Mouse (Mus musculus) heart, adult 2 months (tissue): ENCODE measurements around the gene Rdh12. TPM values are rescaled to one million over a fixed set of nuclear protein-coding genes. Genes with fewer than 3 reads are reported as not detected.
"Not testable (repeated sequence)": the region's sequence is repeated elsewhere in the genome, so short reads cannot be mapped to it uniquely, and the experiment has no call there.

Experiments used
- DNase-seq, 2 experiments: peaks; one replicate each; pipeline ENCODE4 v3.0.0; 2021
- H3K27ac ChIP-seq: fragments of 200-600 bp; 2 replicates; pipeline ENCODE4 v1.8.1; 2022
- H3K27me3 ChIP-seq: fragments of 200-500 bp; 2 replicates; pipeline ENCODE4 v1.6.1; 2012; ENCODE audit warnings: mild to moderate bottlenecking, low read length, inconsistent platforms, mixed read lengths; ENCODE audit not compliant: control insufficient read depth, insufficient read depth
- H3K36me3 ChIP-seq: fragments of 200-500 bp; 2 replicates; pipeline ENCODE4 v1.6.1; 2012; ENCODE audit warnings: low read length, inconsistent platforms; ENCODE audit not compliant: control insufficient read depth, insufficient read depth
- H3K4me1 ChIP-seq: fragments of 200-500 bp; 2 replicates; pipeline ENCODE4 v1.6.1; 2011; ENCODE audit warnings: low read length; ENCODE audit not compliant: control insufficient read depth, insufficient read depth
- H3K4me3 ChIP-seq: fragments of 200-600 bp; 2 replicates; pipeline ENCODE4 v1.8.1; 2022
- H3K79me2 ChIP-seq: fragments of 200-500 bp; replicated peaks from 2 replicates; pipeline ENCODE4 v1.6.1; 2012; ENCODE audit warnings: mild to moderate bottlenecking, inconsistent platforms, low read length, moderate library complexity, mixed read lengths; ENCODE audit not compliant: control insufficient read depth, insufficient read depth
- H3K9ac ChIP-seq: fragments of 200-500 bp; 2 replicates; pipeline ENCODE4 v1.6.1; 2012; ENCODE audit warnings: low read depth, mild to moderate bottlenecking, control low read depth, inconsistent platforms, low read length, mixed read lengths
- CTCF ChIP-seq: fragments of 200-600 bp; IDR thresholded peaks from 2 replicates; pipeline ENCODE4 v1.8.1; 2022; ENCODE audit warnings: antibody characterized with exemption, mild to moderate bottlenecking, moderate library complexity
- EP300 ChIP-seq: fragments of 200-500 bp; IDR thresholded peaks from 2 replicates; pipeline ENCODE4 v1.6.1; 2011; ENCODE audit warnings: low read depth, low read length, control low read depth; ENCODE audit not compliant: insufficient read depth
- POLR2A ChIP-seq: fragments of 200-500 bp; IDR thresholded peaks from 2 replicates; pipeline ENCODE4 v1.6.1; 2011; ENCODE audit warnings: mild to moderate bottlenecking, low read depth, low read length, control low read depth; ENCODE audit not compliant: insufficient read depth
- WGBS: fragments of 180-500 bp; shearing (Covaris S2); methylation state at CpG from one replicate; pipeline ENCODE4 v1.1.7; 2018; 5-methylcytosine and 5-hydroxymethylcytosine counted together
- intact Hi-C: fragments of 180-260 bp; cut with DNase I; formaldehyde crosslinking; loops from one replicate; pipeline ENCODE4 v1.15.1; 2025
- polyA plus RNA-seq: library from polyadenylated mRNA; depleted of rRNA; stranded (reverse); fragments of >200 nt; gene quantifications from 2 replicates; pipeline ENCODE4 v1.2.3, GENCODE M21; 2012
- total RNA-seq, 2 experiments: library from RNA; stranded (reverse); gene quantifications; 2 replicates each; pipeline ENCODE4 v1.2.3; 2021

The Rdh12 gene
- total and polyA plus RNA-seq, 3 experiments, result 0.37 to 0.72 TPM; not detected in 1

GRCm38 (mm10) chr12:79172019-79172941 lies 36.4 kb upstream of the Rdh12 start, which contains the start of gene Vti1b:
Gene Vti1b (minus strand): TSS chr12:79172667.
- Histone ChIP-seq H3K79me2 (peaks cover 5% of the 10 kb centered on the region; the same call in 1 of the 2 replicates), H3K4me1 (peaks cover 3% of the 10 kb centered on the region), H3K4me3 (peak within 1 kb of the TSS; percentile 89), H3K27me3 (no peaks in the 10 kb centered on the region), H3K9ac (peak within 1 kb of the TSS; percentile 74), H3K27ac (peak within 1 kb of the TSS; percentile 100), H3K36me3 (peaks cover 8% of the 10 kb centered on the region)
- TF ChIP-seq POLR2A, result peak; percentile 87
- TF ChIP-seq CTCF, result peak; percentile 80
- 0 out of 2 replicates have a peak, but pooled peaks have one; percentile 35 for TF ChIP-seq EP300
- under 1% methylated on average over 73 of the region's 73 CpGs for WGBS
- peak; percentile 95 to 96 for DNase-seq
- intact Hi-C loops, result no loop called here

GRCm38 (mm10) chr12:79173721-79174120 lies 35.0 kb upstream of the Rdh12 start:
- Histone ChIP-seq H3K9ac (no peak overlapping the region), H3K79me2 (peaks cover 4% of the 10 kb centered on the region; the same call in 1 of the 2 replicates), H3K36me3 (peaks cover 8% of the 10 kb centered on the region), H3K4me3 (no peak overlapping the region), H3K4me1 (peaks cover 3% of the 10 kb centered on the region), H3K27me3 (no peaks in the 10 kb centered on the region), H3K27ac (no peak overlapping the region)
- TF ChIP-seq EP300, result no peak
- peak; percentile 16; the same call in 1 of the 2 replicates for TF ChIP-seq CTCF
- no peak for DNase-seq
- WGBS, result 58% methylated on average over 5 of the region's 5 CpGs
- intact Hi-C loops, result no loop called here

GRCm38 (mm10) chr12:79175998-79176397 lies 32.7 kb upstream of the Rdh12 start:
- 93% methylated on average over 5 of the region's 5 CpGs for WGBS
- peaks cover 3% of the 10 kb centered on the region; the same call in 1 of the 2 replicates for H3K36me3 ChIP-seq
- H3K4me3 ChIP-seq, result no peak overlapping the region
- no peak overlapping the region for H3K9ac ChIP-seq
- peaks cover 1% of the 10 kb centered on the region for H3K4me1 ChIP-seq
- H3K27ac ChIP-seq, result no peak overlapping the region
- DNase-seq, result no peak
- no peak for TF ChIP-seq POLR2A
- TF ChIP-seq CTCF, result no peak
- no peak for TF ChIP-seq EP300
- no peaks in the 10 kb centered on the region for H3K27me3 ChIP-seq
- H3K79me2 ChIP-seq, result peaks cover 4% of the 10 kb centered on the region; the same call in 1 of the 2 replicates
- intact Hi-C loops, result no loop called here

GRCm38 (mm10) chr12:79185160-79185559 lies 23.6 kb upstream of the Rdh12 start:
- WGBS, result 81% methylated on average over 4 of the region's 6 CpGs
- H3K9ac ChIP-seq, H3K4me1 ChIP-seq, H3K36me3 ChIP-seq, H3K4me3 ChIP-seq, H3K79me2 ChIP-seq, H3K27me3 ChIP-seq, intact Hi-C loops, DNase-seq, H3K27ac ChIP-seq: not testable (repeated sequence)

GRCm38 (mm10) chr12:79190931-79191673 lies 17.6 kb upstream of the Rdh12 start:
- Histone ChIP-seq H3K36me3 (no peaks in the 10 kb centered on the region; the same call in 1 of the 2 replicates), H3K9ac (peak overlapping the region; percentile 64), H3K4me1 (peaks cover 3% of the 10 kb centered on the region), H3K79me2 (no peaks in the 10 kb centered on the region), H3K27me3 (no peaks in the 10 kb centered on the region), H3K27ac (no peak overlapping the region), H3K4me3 (peak overlapping the region; percentile 63)
- TF ChIP-seq POLR2A (no peak), EP300 (no peak), CTCF (no peak)
- WGBS, result 3% methylated on average over 18 of the region's 18 CpGs
- peak; percentile 27 to 42 for DNase-seq
- intact Hi-C loops, result loop anchor here (5.0 kb wide), 1 partner anchor 71 kb away; no protein-coding TSS in a partner anchor
